Mouse (Mus musculus) induced T-regulatory cell, adult 2 months (primary cell): ENCODE data around the gene Ppil1.
"Not testable (repeated sequence)": the region's sequence is repeated elsewhere in the genome, so short reads cannot be mapped to it uniquely, and the experiment has no call there.

ENCODE experiments used
- DNase-seq: peaks from one replicate; pipeline ENCODE4 v3.0.0-alpha.2; 2012; ENCODE audit warnings: low read depth

Ppil1 gene

GRCm38 (mm10) chr17:29251608-29252390 lies 12.2 kb downstream of the Ppil1 start:
- DNase-seq = no peak

GRCm38 (mm10) chr17:29251006-29251405 lies 13.0 kb downstream of the Ppil1 start:
- not testable (repeated sequence) for DNase-seq

GRCm38 (mm10) chr17:29249512-29249911 lies 14.5 kb downstream of the Ppil1 start:
- peak; percentile 64 for DNase-seq

GRCm38 (mm10) chr17:29247881-29248280 lies 16.1 kb downstream of the Ppil1 start:
- DNase-seq = no peak

- DNase-seq = peak; percentile 80
Observed at GRCm38 (mm10) chr17:29246602-29247001, 17.4 kb downstream of the Ppil1 start.

- DNase-seq = no peak
Observed at GRCm38 (mm10) chr17:29245725-29246124, 18.3 kb downstream of the Ppil1 start.

- DNase-seq = no peak
Observed at GRCm38 (mm10) chr17:29244912-29245311, 19.1 kb downstream of the Ppil1 start.

- DNase-seq = no peak
Observed at GRCm38 (mm10) chr17:29238421-29238945, 25.5 kb downstream of the Ppil1 start.

- no peak for DNase-seq
Observed at GRCm38 (mm10) chr17:29237772-29238420, 26.1 kb downstream of the Ppil1 start, which contains the start of gene Cpne5. Gene Cpne5, minus strand, starts transcription at chr17:29238167.

GRCm38 (mm10) chr17:29237267-29237771 lies 26.7 kb downstream of the Ppil1 start:
- DNase-seq = no peak

- DNase-seq = no peak
Observed at GRCm38 (mm10) chr17:29236111-29236510, 27.9 kb downstream of the Ppil1 start.

GRCm38 (mm10) chr17:29231109-29231508 lies 32.9 kb downstream of the Ppil1 start:
- no peak for DNase-seq

- DNase-seq = no peak
Observed at GRCm38 (mm10) chr17:29220631-29221030, 43.4 kb downstream of the Ppil1 start.

GRCm38 (mm10) chr17:29218017-29218416 lies 46.0 kb downstream of the Ppil1 start:
- no peak for DNase-seq

GRCm38 (mm10) chr17:29216078-29216477 lies 47.9 kb downstream of the Ppil1 start:
- no peak for DNase-seq

- DNase-seq = no peak
Observed at GRCm38 (mm10) chr17:29214655-29215054, 49.3 kb downstream of the Ppil1 start.

GRCm38 (mm10) chr17:29214193-29214456 lies 49.9 kb downstream of the Ppil1 start:
- no peak for DNase-seq

- peak; percentile 49 for DNase-seq
Observed at GRCm38 (mm10) chr17:29213381-29214192, 50.4 kb downstream of the Ppil1 start.

GRCm38 (mm10) chr17:29211836-29212235 lies 52.1 kb downstream of the Ppil1 start:
- DNase-seq = no peak

GRCm38 (mm10) chr17:29210037-29210436 lies 53.9 kb downstream of the Ppil1 start:
- DNase-seq = no peak

- no peak for DNase-seq
Observed at GRCm38 (mm10) chr17:29206052-29206451, 57.9 kb downstream of the Ppil1 start.

GRCm38 (mm10) chr17:29202604-29203003 lies 61.4 kb downstream of the Ppil1 start:
- no peak for DNase-seq
